Mouse (Mus musculus) kidney, adult 2 months (tissue): ENCODE data around the gene Crygd.

Experiments
- CTCF ChIP-seq: fragments of 200-500 bp; conservative IDR thresholded peaks from 2 replicates; pipeline ENCODE4 v1.5.1; 2011; ENCODE audit warnings: low read depth, mild to moderate bottlenecking, control low read depth, low read length, moderate library complexity, mixed read lengths; ENCODE audit not compliant: insufficient read depth, insufficient read length
- POLR2A ChIP-seq: fragments of 200-500 bp; IDR thresholded peaks from one replicate; pipeline ENCODE4 v1.6.1; 2011; ENCODE audit warnings: low read depth, low read length, control low read depth

GRCm38 (mm10) chr1:65096953-65097352 lies 33.7 kb upstream of the Crygd start:
- TF ChIP-seq CTCF (no peak), POLR2A (no peak)
